Mouse (Mus musculus) liver, adult 2 months (tissue): ENCODE measurements around the gene Crybb2.

Experiments used
- CTCF ChIP-seq: fragments of 200-500 bp; IDR thresholded peaks from 2 replicates; pipeline ENCODE4 v1.5.1; 2011; ENCODE audit warnings: low read depth, low read length, control low read depth
- POLR2A ChIP-seq: fragments of 200-500 bp; IDR thresholded peaks from 2 replicates; pipeline ENCODE4 v1.6.1; 2011; ENCODE audit warnings: low read length, control low read depth; ENCODE audit not compliant: insufficient read depth; ENCODE audit errors: extremely low read depth

GRCm38 (mm10) chr5:113102455-113102854 is 32.5 kb upstream of the Crybb2 start:
- no peak for TF ChIP-seq POLR2A
- no peak for TF ChIP-seq CTCF
